Mouse (Mus musculus): Measurements from ENCODE around the gene Sctr. TPM values are rescaled to one million over a fixed set of nuclear protein-coding genes. Genes with fewer than 3 reads are reported as not detected.

Sctr gene
- polyA plus RNA-seq, 1 experiment from 2014 or later: 0.43 TPM

- peak; percentile 69 for DNase-seq (ENCODE audit: low spot score)
- H3K4me2 ChIP-seq (replicated peaks): peak within 1 kb of the TSS; percentile 64
- H3K9ac ChIP-seq: peak within 1 kb of the TSS; percentile 11; the same call in 1 of the 2 replicates
- H3K27me3 ChIP-seq (ENCODE audit: control insufficient read depth, insufficient read depth, low read length): no peaks in the 10 kb centered on the region
- peak within 1 kb of the TSS; percentile 36 for H3K4me3 ChIP-seq (replicated peaks; ENCODE audit: low read length)
- no peaks in the 10 kb centered on the region for H3K4me1 ChIP-seq (replicated peaks; ENCODE audit: control insufficient read depth, insufficient read depth, low read length)
- H3K27ac ChIP-seq: no peak within 1 kb of the TSS
- no peaks in the 10 kb centered on the region for H3K9me3 ChIP-seq (ENCODE audit: control insufficient read depth, low read length)
- WGBS: 5% methylated on average over 30 of the region's 30 CpGs
- no peaks in the 10 kb centered on the region for H3K36me3 ChIP-seq (replicated peaks; ENCODE audit: control insufficient read depth, insufficient read depth)
- ATAC-seq (ENCODE audit: low FRiP score): peak; percentile 68; the same call in 1 of the 2 replicates
Measured at GRCm38 (mm10) chr1:119996798-119997581, 9.7 kb upstream of the Sctr start, which contains the start of gene Cfap221. Gene Cfap221, minus strand, starts transcription at chr1:119997234.

GRCm38 (mm10) chr1:119997644-119998043, 9.1 kb upstream of the Sctr start:
- Histone ChIP-seq H3K9me3 (ENCODE audit: control insufficient read depth, low read length) (no peaks in the 10 kb centered on the region), H3K36me3 (replicated peaks; ENCODE audit: control insufficient read depth, insufficient read depth) (no peaks in the 10 kb centered on the region), H3K9ac (no peak overlapping the region), H3K4me3 (replicated peaks; ENCODE audit: low read length) (peak overlapping the region; percentile 36), H3K27ac (no peak overlapping the region), H3K4me1 (replicated peaks; ENCODE audit: control insufficient read depth, insufficient read depth, low read length) (no peaks in the 10 kb centered on the region), H3K27me3 (ENCODE audit: control insufficient read depth, insufficient read depth, low read length) (no peaks in the 10 kb centered on the region), H3K4me2 (replicated peaks) (peak overlapping the region; percentile 64)
- DNase-seq (ENCODE audit: low spot score) (no peak), ATAC-seq (ENCODE audit: low FRiP score) (no peak)
- 31% methylated on average over 5 of the region's 5 CpGs for WGBS

GRCm38 (mm10) chr1:120007851-120008588, 1.3 kb downstream of the Sctr start:
- peak overlapping the region; percentile 55; the same call in 1 of the 2 replicates for H3K9ac ChIP-seq

GRCm38 (mm10) chr1:120012638-120013037, 5.9 kb downstream of the Sctr start:
- 78% methylated on average over 12 of the region's 12 CpGs for WGBS
- Histone ChIP-seq H3K27me3 (ENCODE audit: control insufficient read depth, insufficient read depth, low read length) (peaks cover 5% of the 10 kb centered on the region; the same call in 1 of the 2 replicates), H3K4me2 (replicated peaks) (no peak overlapping the region), H3K9me3 (ENCODE audit: control insufficient read depth, low read length) (no peaks in the 10 kb centered on the region), H3K4me1 (replicated peaks; ENCODE audit: control insufficient read depth, insufficient read depth, low read length) (peaks cover under 1% of the 10 kb centered on the region; the same call in 1 of the 2 replicates), H3K27ac (no peak overlapping the region), H3K9ac (no peak overlapping the region), H3K36me3 (replicated peaks; ENCODE audit: control insufficient read depth, insufficient read depth) (no peaks in the 10 kb centered on the region), H3K4me3 (replicated peaks; ENCODE audit: low read length) (no peak overlapping the region)
- ATAC-seq (ENCODE audit: low FRiP score) (no peak), DNase-seq (ENCODE audit: low spot score) (no peak)

More at GRCm38 (mm10) chr1:120007851-120008588, 1.3 kb downstream of the Sctr start:
- Histone ChIP-seq H3K27ac (no peak overlapping the region), H3K4me2 (replicated peaks) (peak overlapping the region; percentile 69), H3K9me3 (ENCODE audit: control insufficient read depth, low read length) (no peaks in the 10 kb centered on the region), H3K4me3 (replicated peaks; ENCODE audit: low read length) (peak overlapping the region; percentile 40), H3K36me3 (replicated peaks; ENCODE audit: control insufficient read depth, insufficient read depth) (no peaks in the 10 kb centered on the region), H3K27me3 (ENCODE audit: control insufficient read depth, insufficient read depth, low read length) (peaks cover 12% of the 10 kb centered on the region; the same call in 1 of the 2 replicates), H3K4me1 (replicated peaks; ENCODE audit: control insufficient read depth, insufficient read depth, low read length) (peaks cover 14% of the 10 kb centered on the region; the same call in 1 of the 2 replicates)
- ATAC-seq (ENCODE audit: low FRiP score) (no peak), DNase-seq (ENCODE audit: low spot score) (no peak)
- WGBS: 25% methylated on average over 11 of the region's 11 CpGs

GRCm38 (mm10) chr1:120013111-120013510, 6.4 kb downstream of the Sctr start:
- Histone ChIP-seq H3K4me3 (replicated peaks; ENCODE audit: low read length) (no peak overlapping the region), H3K4me2 (replicated peaks) (no peak overlapping the region), H3K27me3 (ENCODE audit: control insufficient read depth, insufficient read depth, low read length) (peaks cover 4% of the 10 kb centered on the region; the same call in 1 of the 2 replicates), H3K36me3 (replicated peaks; ENCODE audit: control insufficient read depth, insufficient read depth) (no peaks in the 10 kb centered on the region), H3K9ac (no peak overlapping the region), H3K27ac (no peak overlapping the region), H3K9me3 (ENCODE audit: control insufficient read depth, low read length) (no peaks in the 10 kb centered on the region), H3K4me1 (replicated peaks; ENCODE audit: control insufficient read depth, insufficient read depth, low read length) (no peaks in the 10 kb centered on the region; the same call in 1 of the 2 replicates)
- DNase-seq (ENCODE audit: low spot score) (peak; percentile 56), ATAC-seq (ENCODE audit: low FRiP score) (no peak)

GRCm38 (mm10) chr1:120016240-120016639, 9.5 kb downstream of the Sctr start:
- no peak overlapping the region for H3K9ac ChIP-seq
- no peaks in the 10 kb centered on the region for H3K4me1 ChIP-seq (replicated peaks; ENCODE audit: control insufficient read depth, insufficient read depth, low read length)
- no peaks in the 10 kb centered on the region for H3K9me3 ChIP-seq (ENCODE audit: control insufficient read depth, low read length)
- H3K4me2 ChIP-seq (replicated peaks): no peak overlapping the region
- no peaks in the 10 kb centered on the region for H3K36me3 ChIP-seq (replicated peaks; ENCODE audit: control insufficient read depth, insufficient read depth)
- no peak overlapping the region for H3K4me3 ChIP-seq (replicated peaks; ENCODE audit: low read length)
- WGBS: 86% methylated on average over 2 of the region's 2 CpGs
- no peak for DNase-seq (ENCODE audit: low spot score)
- no peaks in the 10 kb centered on the region for H3K27me3 ChIP-seq (ENCODE audit: control insufficient read depth, insufficient read depth, low read length)
- ATAC-seq (ENCODE audit: low FRiP score): no peak
- H3K27ac ChIP-seq: no peak overlapping the region

GRCm38 (mm10) chr1:120018900-120019299, 12.2 kb downstream of the Sctr start:
- WGBS: 67% methylated on average over 3 of the region's 3 CpGs
- H3K9me3 ChIP-seq (ENCODE audit: control insufficient read depth, low read length): no peaks in the 10 kb centered on the region

GRCm38 (mm10) chr1:120019428-120019827, 12.7 kb downstream of the Sctr start:
- DNase-seq (ENCODE audit: low spot score): no peak
- Histone ChIP-seq H3K27ac (no peak overlapping the region), H3K9me3 (ENCODE audit: control insufficient read depth, low read length) (no peaks in the 10 kb centered on the region), H3K4me2 (replicated peaks) (no peak overlapping the region), H3K27me3 (ENCODE audit: control insufficient read depth, insufficient read depth, low read length) (no peaks in the 10 kb centered on the region), H3K4me3 (replicated peaks; ENCODE audit: low read length) (no peak overlapping the region), H3K4me1 (replicated peaks; ENCODE audit: control insufficient read depth, insufficient read depth, low read length) (no peaks in the 10 kb centered on the region), H3K36me3 (replicated peaks; ENCODE audit: control insufficient read depth, insufficient read depth) (no peaks in the 10 kb centered on the region), H3K9ac (no peak overlapping the region)
- no peak for ATAC-seq (ENCODE audit: low FRiP score)
- WGBS: 96% methylated on average over 12 of the region's 12 CpGs

More at GRCm38 (mm10) chr1:120018900-120019299, 12.2 kb downstream of the Sctr start:
- Histone ChIP-seq H3K4me2 (replicated peaks) (no peak overlapping the region), H3K4me3 (replicated peaks; ENCODE audit: low read length) (no peak overlapping the region), H3K36me3 (replicated peaks; ENCODE audit: control insufficient read depth, insufficient read depth) (no peaks in the 10 kb centered on the region), H3K27ac (no peak overlapping the region), H3K27me3 (ENCODE audit: control insufficient read depth, insufficient read depth, low read length) (no peaks in the 10 kb centered on the region), H3K4me1 (replicated peaks; ENCODE audit: control insufficient read depth, insufficient read depth, low read length) (no peaks in the 10 kb centered on the region), H3K9ac (no peak overlapping the region)
- ATAC-seq (ENCODE audit: low FRiP score) (no peak), DNase-seq (ENCODE audit: low spot score) (no peak)

GRCm38 (mm10) chr1:120020322-120020897, 13.7 kb downstream of the Sctr start:
- no peak for ATAC-seq (ENCODE audit: low FRiP score)
- Histone ChIP-seq H3K27ac (no peak overlapping the region), H3K27me3 (ENCODE audit: control insufficient read depth, insufficient read depth, low read length) (no peaks in the 10 kb centered on the region), H3K4me3 (replicated peaks; ENCODE audit: low read length) (no peak overlapping the region), H3K36me3 (replicated peaks; ENCODE audit: control insufficient read depth, insufficient read depth) (no peaks in the 10 kb centered on the region), H3K9ac (no peak overlapping the region), H3K4me1 (replicated peaks; ENCODE audit: control insufficient read depth, insufficient read depth, low read length) (no peaks in the 10 kb centered on the region), H3K4me2 (replicated peaks) (no peak overlapping the region), H3K9me3 (ENCODE audit: control insufficient read depth, low read length) (no peaks in the 10 kb centered on the region)
- WGBS: 82% methylated on average over 7 of the region's 7 CpGs
- no peak for DNase-seq (ENCODE audit: low spot score)
